Mouse (Mus musculus) spleen, adult 2 months (tissue): Measurements from ENCODE around the gene Rslcan18. TPM values are rescaled to one million over a fixed set of nuclear protein-coding genes. Genes with fewer than 3 reads are reported as not detected.
"Not testable (repeated sequence)": the region's sequence is repeated elsewhere in the genome, so short reads cannot be mapped to it uniquely, and the experiment has no call there.

Experiments used
- DNase-seq, 2 experiments: peaks; one replicate each; pipeline versions ENCODE4 v3.0.0 to v3.0.0-alpha.2; 2012 to 2021; ENCODE audit warnings: low spot score in 2 of 2, low read depth in 1 of 2
- H3K27ac ChIP-seq: fragments of 200-500 bp; 2 replicates; pipeline ENCODE4 v1.5.1; 2012; ENCODE audit warnings: low read length, inconsistent platforms; ENCODE audit not compliant: insufficient read depth
- H3K27me3 ChIP-seq: fragments of 200-500 bp; 2 replicates; pipeline ENCODE4 v1.6.1; 2012; ENCODE audit warnings: mild to moderate bottlenecking, moderate library complexity, low read length, inconsistent platforms; ENCODE audit not compliant: control insufficient read depth, insufficient read depth
- H3K36me3 ChIP-seq: fragments of 200-500 bp; 2 replicates; pipeline ENCODE4 v1.6.1; 2012; ENCODE audit warnings: mild to moderate bottlenecking, low read length, inconsistent platforms; ENCODE audit not compliant: control insufficient read depth, insufficient read depth
- H3K4me1 ChIP-seq: fragments of 200-500 bp; 2 replicates; pipeline ENCODE4 v1.6.1; 2011; ENCODE audit warnings: inconsistent platforms; ENCODE audit not compliant: control insufficient read depth, insufficient read depth, insufficient read length
- H3K4me3 ChIP-seq: fragments of 200-500 bp; 2 replicates; pipeline ENCODE4 v1.5.1; 2011; ENCODE audit warnings: mild to moderate bottlenecking, inconsistent platforms; ENCODE audit not compliant: insufficient read depth, insufficient read length; ENCODE audit errors: extremely low read depth
- CTCF ChIP-seq: fragments of 200-500 bp; IDR thresholded peaks from 2 replicates; pipeline ENCODE4 v1.5.1; 2011; ENCODE audit warnings: mild to moderate bottlenecking, inconsistent platforms; ENCODE audit not compliant: insufficient read depth, insufficient read length, insufficient replicate concordance; ENCODE audit errors: extremely low read depth
- POLR2A ChIP-seq: fragments of 200-500 bp; IDR thresholded peaks from 2 replicates; pipeline ENCODE4 v1.6.1; 2011; ENCODE audit warnings: low read depth, low read length, inconsistent platforms
- WGBS: fragments of 180-500 bp; shearing (Covaris S2); methylation state at CpG from one replicate; pipeline ENCODE4 v1.1.7; 2018; 5-methylcytosine and 5-hydroxymethylcytosine counted together
- polyA plus RNA-seq: library from polyadenylated mRNA; depleted of rRNA; stranded (reverse); fragments of >200 nt; gene quantifications from 2 replicates; pipeline ENCODE4 v1.2.3, GENCODE M21; 2012; rRNA removed

The Rslcan18 gene
- polyA plus RNA-seq, result 0.13 and 0.18 TPM in 2 replicates

- not testable (repeated sequence) for H3K27me3 ChIP-seq, H3K27ac ChIP-seq, H3K36me3 ChIP-seq, DNase-seq, H3K4me3 ChIP-seq, H3K4me1 ChIP-seq
- WGBS, result 87% methylated on average over 8 of the region's 8 CpGs
Observed at GRCm38 (mm10) chr13:67116163-67116562, at the start of gene Rslcan18. Rslcan18 (minus strand) TSS chr13:67116263.

- no peaks in the 10 kb centered on the region for H3K27me3 ChIP-seq
- H3K27ac ChIP-seq, result peak overlapping the region; percentile 17
- WGBS, result 3% methylated on average over 18 of the region's 18 CpGs
Observed at GRCm38 (mm10) chr13:67128038-67128721, 12.1 kb upstream of the Rslcan18 start.

DNA sequence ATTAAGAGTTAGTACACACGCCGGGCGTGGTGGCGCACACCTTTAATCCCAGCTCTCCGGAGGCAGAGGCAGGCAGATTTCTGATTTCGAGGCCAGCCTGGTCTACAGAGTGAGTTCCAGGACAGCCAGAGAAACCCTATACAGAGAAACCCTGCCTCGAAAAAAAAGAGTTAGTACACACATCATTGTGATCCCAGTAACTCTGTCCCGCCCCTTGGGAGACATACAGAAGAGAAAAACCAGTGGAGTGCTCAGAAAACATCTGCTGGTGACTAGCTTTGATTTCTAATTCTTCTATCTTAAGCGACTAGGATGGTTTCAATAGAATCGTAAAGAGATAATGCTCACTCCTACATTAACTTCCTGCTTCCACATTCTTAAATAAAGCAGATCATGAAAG, 11.4 kb upstream of the Rslcan18 start:
- 81% methylated on average over 10 of the region's 10 CpGs for WGBS
- H3K27me3 ChIP-seq, H3K27ac ChIP-seq, H3K4me3 ChIP-seq, DNase-seq, H3K4me1 ChIP-seq, H3K36me3 ChIP-seq: not testable (repeated sequence)

More at GRCm38 (mm10) chr13:67128038-67128721, 12.1 kb upstream of the Rslcan18 start:
- DNase-seq, result peak; percentile 71 to 73
- TF ChIP-seq POLR2A (no peak), CTCF (no peak)
- Histone ChIP-seq H3K4me3 (peak overlapping the region; percentile 80), H3K4me1 (no peaks in the 10 kb centered on the region), H3K36me3 (no peaks in the 10 kb centered on the region)

DNA sequence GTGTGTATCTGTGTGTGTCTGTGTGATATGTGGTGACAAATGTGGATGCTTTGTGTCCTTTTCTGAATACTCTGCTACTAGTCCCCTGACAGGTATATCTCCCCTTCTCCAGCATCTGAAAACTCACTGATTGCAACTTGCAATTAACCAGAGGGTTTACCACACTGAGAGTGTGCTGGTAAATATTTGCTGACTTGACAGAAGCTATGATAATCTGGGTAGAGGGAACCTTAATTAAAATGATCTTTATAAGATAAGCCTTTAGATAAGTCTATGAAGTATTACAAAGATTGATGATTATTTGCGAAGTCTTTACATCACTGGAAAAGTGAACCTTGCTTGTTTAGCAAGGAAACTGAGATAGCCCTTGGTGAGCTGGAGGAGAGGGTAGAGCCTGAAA, 8.4 kb upstream of the Rslcan18 start:
- Histone ChIP-seq H3K27ac (no peak overlapping the region), H3K27me3 (no peaks in the 10 kb centered on the region), H3K4me1 (no peaks in the 10 kb centered on the region), H3K4me3 (no peak overlapping the region), H3K36me3 (no peaks in the 10 kb centered on the region)
- no peak for DNase-seq
- TF ChIP-seq POLR2A (no peak), CTCF (no peak)
- 89% methylated on average over 1 of the region's 1 CpGs for WGBS

DNA sequence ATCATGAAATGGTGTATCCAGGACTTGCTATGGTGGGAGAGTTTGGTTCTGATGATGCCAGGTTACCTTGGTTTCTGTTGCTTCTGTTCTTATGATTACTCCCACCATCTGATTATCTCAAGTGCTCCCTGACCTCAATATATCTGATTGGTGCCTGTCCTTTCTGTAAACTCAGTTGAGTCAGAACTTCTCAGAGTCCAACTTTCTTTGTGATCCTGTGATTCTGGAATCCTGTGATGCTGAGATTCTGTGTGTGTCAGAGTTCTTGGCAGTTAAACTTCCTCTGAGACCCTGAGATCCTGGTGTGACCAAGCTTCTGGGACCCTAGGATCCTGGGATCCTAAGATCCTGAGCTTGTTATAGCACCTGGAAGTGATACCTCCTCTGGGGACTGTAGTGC, 5.3 kb upstream of the Rslcan18 start, which contains the start of gene Zfp759:
Gene Zfp759 (plus strand): TSS at position 301 of the 400 bp plus-strand sequence.
- H3K36me3 ChIP-seq, H3K27ac ChIP-seq, H3K4me3 ChIP-seq, H3K27me3 ChIP-seq, DNase-seq, H3K4me1 ChIP-seq: not testable (repeated sequence)

DNA sequence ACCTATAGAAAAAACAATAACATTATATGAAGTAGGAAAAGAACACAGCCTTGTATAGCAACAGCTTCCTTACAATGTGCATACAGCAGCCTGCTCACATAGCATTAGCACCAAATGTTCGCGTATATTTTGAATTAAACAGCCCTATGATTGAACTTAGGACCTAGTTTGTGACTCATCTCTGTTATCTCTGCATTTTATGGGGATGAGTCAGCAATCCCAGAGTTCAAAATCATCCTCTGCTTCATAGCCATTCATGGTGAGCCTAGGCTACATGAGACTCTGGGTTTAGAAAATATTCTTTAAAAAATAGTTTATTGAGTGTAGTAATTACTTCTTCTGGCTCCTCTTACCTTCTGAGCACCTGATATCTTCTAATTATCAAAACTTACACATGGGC, 2.8 kb downstream of the Rslcan18 start:
- no peak overlapping the region for H3K4me3 ChIP-seq
- H3K27ac ChIP-seq, result no peak overlapping the region
- TF ChIP-seq CTCF (no peak), POLR2A (no peak)
- H3K4me1 ChIP-seq, result peaks cover 3% of the 10 kb centered on the region; the same call in 1 of the 2 replicates
- H3K36me3 ChIP-seq, result no peaks in the 10 kb centered on the region
- no peak for DNase-seq
- peaks cover 2% of the 10 kb centered on the region; the same call in 1 of the 2 replicates for H3K27me3 ChIP-seq
- WGBS, result 94% methylated on average over 2 of the region's 2 CpGs

GRCm38 (mm10) chr13:67112096-67112495, 4.0 kb downstream of the Rslcan18 start:
- no peak for TF ChIP-seq CTCF
- no peak for TF ChIP-seq POLR2A
- Histone ChIP-seq H3K27me3 (peaks cover 2% of the 10 kb centered on the region; the same call in 1 of the 2 replicates), H3K36me3 (no peaks in the 10 kb centered on the region), H3K27ac (no peak overlapping the region), H3K4me1 (peaks cover 9% of the 10 kb centered on the region; the same call in 1 of the 2 replicates), H3K4me3 (no peak overlapping the region)
- DNase-seq, result no peak
- 84% methylated on average over 12 of the region's 12 CpGs for WGBS
